Mouse (Mus musculus) brain, embryonic 14.5 days (tissue): ENCODE data around the gene Henmt1. TPM values are rescaled to one million over a fixed set of nuclear protein-coding genes. Genes with fewer than 3 reads are reported as not detected.
A peak's percentile ranks its signal among the peaks of the same experiment; 100 is the strongest.

Experiments used
- DNase-seq: peaks from one replicate; pipeline ENCODE4 v3.0.0-alpha.2; 2011; ENCODE audit warnings: low read depth
- CTCF ChIP-seq: fragments of 200-500 bp; IDR thresholded peaks from 2 replicates; pipeline ENCODE4 v1.5.1; 2012; ENCODE audit warnings: inconsistent platforms, mild to moderate bottlenecking, moderate library complexity, borderline replicate concordance; ENCODE audit not compliant: insufficient read depth, insufficient read length; ENCODE audit errors: extremely low read depth
- POLR2A ChIP-seq: fragments of 200-500 bp; IDR thresholded peaks from 2 replicates; pipeline ENCODE4 v1.6.1; 2012; ENCODE audit warnings: mild to moderate bottlenecking, inconsistent platforms, borderline replicate concordance; ENCODE audit not compliant: poor library complexity, insufficient read depth, insufficient read length, severe bottlenecking; ENCODE audit errors: extremely low read depth
- polyA plus RNA-seq: library from polyadenylated mRNA; depleted of rRNA; stranded (reverse); fragments of >200 nt; gene quantifications from 2 replicates; pipeline ENCODE4 v1.2.3, GENCODE M21; 2012; rRNA removed

The Henmt1 gene
- 1.2 and 1.5 TPM in 2 replicates for polyA plus RNA-seq

DNA sequence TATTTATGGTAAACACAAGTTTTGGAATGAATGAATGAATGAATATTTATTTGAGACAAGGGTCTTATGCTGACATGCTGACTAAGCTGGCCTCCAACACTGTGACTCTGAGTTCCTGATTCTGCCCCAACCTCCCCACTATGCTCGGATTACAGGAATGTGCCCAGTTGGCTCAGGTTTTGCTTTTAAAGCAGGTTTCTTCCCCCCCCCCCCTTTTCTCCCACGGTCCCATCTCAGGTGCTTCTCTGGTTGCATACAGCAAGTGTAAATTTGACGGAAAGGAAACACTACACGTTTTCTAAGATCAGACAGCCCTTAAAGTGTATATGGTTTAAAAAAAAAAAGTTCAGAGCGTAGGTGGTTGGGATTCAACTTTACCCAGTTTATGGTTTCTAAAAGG lies at the start of gene Henmt1:
Gene Henmt1, plus strand, starts transcription at position 301 of the 400 bp plus-strand sequence.
- DNase-seq, result no peak
- TF ChIP-seq CTCF (no peak), POLR2A (no peak)

DNA sequence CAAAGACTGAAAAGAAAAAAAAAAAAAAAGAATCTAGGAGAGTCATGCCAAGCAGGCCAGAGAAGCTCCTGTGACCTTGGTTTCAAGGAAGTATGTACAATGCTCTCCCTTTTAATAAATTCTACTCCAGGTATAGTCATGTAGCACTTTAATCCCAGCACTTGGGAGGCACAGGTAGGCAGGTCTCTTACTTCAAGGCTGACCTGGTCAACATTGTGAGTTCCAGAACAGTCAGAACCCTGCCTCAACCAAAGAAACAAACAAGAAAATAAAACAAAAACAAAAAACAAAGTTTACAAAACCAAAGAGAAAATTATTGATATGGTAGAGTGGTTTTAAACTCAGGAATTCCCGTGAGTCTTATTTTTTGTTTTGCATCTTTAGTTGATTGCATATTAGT lies 49.8 kb upstream of the Henmt1 start, which contains the start of gene Fndc7:
Gene Fndc7, minus strand, starts transcription at position 101 of the 400 bp plus-strand sequence.
- no peak for DNase-seq
- TF ChIP-seq POLR2A (no peak), CTCF (no peak)

DNA sequence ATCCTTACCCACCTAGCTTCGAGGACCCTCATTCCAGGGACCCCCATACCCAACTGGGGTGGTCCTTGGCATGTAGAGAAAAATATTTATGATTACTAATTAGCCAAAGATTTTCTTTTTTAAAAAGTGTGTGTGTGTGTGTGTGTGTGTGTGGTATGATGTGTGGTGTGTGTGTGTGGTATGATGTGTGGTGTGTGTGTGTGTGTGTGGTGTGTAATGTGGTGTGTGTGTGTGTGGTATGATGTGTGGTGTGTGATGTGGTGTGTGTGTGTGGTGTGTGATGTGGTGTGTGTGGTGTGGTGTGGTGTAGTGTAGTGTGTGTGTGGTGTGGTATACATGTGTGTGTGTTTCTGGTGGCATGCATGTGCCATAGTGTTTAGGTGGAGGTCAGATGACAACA lies 47.6 kb upstream of the Henmt1 start:
- no peak for DNase-seq
- TF ChIP-seq POLR2A (no peak), CTCF (no peak)

DNA sequence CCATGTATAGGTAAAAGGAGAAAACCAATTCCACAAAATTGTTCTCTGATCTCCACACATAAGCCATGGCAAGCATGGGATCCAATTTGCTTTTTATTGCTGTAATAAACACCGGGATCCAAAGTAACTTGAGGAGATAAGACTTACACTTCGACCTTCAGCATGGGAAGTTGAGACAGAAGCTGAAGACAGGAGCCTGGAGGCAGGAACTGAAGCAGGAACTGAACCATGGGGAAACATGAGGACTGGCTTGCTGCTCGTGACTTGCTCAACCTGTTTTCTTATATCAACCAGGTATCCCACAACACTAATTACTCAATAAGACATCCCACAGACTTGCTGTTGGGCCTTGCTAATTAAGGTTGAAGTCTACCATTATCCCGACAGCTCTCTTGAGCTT lies 46.8 kb upstream of the Henmt1 start:
- TF ChIP-seq POLR2A (no peak), CTCF (no peak)

DNA sequence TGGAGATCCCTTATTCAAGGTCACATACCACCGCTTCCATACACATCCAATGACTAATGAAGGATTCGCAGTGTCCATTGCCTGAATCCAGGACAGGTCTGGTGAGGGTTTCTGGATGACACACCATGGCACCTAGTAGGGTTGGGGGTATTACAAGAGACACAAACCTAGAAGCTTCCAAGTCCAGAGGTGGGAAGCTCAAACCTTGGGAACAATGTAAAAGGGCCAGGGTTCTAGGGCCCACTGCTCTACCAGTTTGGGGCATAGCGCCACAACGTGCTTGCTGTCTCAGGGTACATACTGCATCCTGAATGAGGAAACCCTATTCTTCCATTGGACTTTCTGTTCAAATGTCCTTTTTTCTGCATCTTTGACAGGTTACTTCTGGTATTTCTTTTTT lies 41.0 kb upstream of the Henmt1 start:
- TF ChIP-seq CTCF (no peak), POLR2A (no peak)
- DNase-seq, result no peak

More for the DNA sequence above, 46.8 kb upstream of the Henmt1 start:
- no peak for DNase-seq

DNA sequence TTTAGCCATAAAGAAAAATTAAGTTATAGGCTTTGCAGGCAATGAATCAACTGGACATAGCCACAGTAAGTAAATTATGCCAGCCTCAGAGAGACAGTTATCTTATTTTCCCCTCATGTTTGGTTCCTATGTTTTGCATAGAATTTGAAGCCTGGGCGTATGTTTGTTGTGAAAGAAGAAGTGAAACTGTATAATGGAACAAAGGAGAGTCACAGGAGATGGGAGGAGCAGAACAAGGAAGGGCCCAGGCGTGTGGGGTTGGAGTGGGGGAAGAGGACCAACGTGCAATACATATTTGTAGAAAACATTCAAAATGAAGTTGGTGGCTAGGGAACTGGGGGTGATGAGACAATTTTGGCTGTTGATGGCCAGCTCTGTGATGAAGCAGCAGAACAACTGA lies 39.5 kb upstream of the Henmt1 start:
- no peak for TF ChIP-seq CTCF
- no peak for TF ChIP-seq POLR2A
- DNase-seq, result no peak

DNA sequence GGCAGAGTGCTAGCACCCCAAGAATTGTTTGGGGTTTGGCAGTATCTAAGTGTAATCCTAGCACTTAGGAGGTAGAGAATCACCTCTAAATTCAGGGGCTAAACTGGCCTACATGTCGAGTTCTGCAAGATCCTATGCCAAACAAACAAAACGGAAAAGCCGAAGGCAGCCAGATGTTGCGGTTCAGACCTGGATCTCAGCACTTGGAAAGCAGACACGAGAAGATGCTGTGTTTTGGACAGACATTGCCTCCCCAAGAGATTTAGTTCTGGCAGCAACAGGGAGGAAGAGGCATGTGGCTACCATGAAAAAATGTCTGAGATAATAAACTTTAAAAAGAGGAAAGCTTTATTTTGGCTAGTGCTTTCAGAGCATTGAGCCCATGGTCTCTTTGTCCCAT lies 39.0 kb upstream of the Henmt1 start:
- DNase-seq, result no peak
- no peak for TF ChIP-seq CTCF

DNA sequence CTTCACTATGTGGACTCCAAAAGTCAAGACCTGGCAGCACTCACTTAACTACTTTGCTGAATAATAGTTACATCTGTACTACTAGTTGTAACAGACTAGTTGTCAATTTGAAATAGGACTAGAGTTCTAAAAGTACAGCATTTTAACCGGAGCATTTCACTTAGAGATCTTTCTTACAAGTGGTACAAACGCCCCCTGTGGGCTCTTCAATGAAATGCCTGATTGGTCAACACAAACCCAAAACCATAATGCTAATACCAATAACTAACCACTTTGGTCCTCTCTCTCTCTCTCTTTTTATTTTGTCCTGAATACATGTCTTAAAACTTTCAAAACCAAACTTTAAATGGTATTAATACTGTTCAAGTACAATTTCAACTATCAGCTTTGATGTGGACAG lies 37.6 kb upstream of the Henmt1 start:
- TF ChIP-seq CTCF (no peak), POLR2A (no peak)
- DNase-seq, result peak; percentile 17

DNA sequence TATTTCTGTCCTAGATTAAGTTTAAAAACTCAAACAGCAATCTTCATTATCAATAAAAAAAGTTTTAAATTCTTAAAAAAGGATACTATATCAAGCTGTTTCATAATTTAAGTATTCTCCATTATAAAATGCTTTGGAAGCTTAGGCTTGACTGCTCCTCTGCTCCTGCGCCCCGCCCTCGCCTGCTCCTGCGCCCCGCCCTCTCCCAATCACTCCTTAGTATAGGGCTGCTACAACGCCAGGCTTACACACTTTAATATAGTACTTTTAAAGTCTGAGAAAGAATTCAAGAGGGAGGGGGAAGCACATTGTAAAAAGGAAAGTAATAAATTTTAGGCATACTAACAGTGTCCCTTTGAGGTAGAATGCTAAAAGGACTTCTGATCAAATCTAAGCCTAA lies 36.7 kb upstream of the Henmt1 start:
- DNase-seq, result no peak
- no peak for TF ChIP-seq POLR2A
- TF ChIP-seq CTCF, result no peak

DNA sequence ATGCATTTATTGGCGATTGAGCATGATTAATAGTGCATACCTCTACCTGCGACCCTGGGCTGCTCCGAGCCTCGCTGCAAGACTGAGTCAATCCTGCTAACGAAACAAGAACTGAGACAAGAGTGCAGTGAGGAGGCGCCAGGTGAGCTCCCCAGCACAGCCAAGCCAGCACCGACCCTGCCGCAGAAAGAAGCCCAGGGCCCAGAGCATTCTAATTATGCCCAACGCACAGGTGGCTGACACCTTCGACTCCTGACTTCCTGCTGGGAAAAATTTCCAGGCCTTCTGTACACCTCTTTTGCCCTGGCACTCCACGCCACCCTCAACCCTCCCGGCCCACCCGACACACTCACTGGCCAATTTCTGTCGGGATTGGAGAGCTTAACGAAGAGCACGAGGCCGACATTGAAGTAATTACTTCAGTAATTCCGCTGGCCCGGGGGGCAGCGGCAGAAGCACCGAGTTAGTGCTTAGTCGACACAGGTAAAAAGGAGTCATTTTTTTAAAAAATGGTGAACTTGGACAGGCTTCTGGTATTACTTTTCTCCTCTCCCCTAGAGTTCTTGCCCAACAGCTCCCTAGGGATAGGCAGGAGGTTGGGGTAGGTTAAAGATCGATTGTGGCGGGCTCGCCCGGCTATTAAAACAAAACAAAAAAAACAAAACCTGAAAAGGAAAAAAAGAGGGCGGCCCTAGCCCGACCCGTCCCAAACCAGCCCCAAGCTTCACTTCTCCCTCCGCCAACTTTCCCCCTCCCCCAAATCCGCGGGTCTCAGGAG lies 29.2 kb upstream of the Henmt1 start:
- peak; percentile 31 for DNase-seq
- TF ChIP-seq CTCF (no peak), POLR2A (no peak)

DNA sequence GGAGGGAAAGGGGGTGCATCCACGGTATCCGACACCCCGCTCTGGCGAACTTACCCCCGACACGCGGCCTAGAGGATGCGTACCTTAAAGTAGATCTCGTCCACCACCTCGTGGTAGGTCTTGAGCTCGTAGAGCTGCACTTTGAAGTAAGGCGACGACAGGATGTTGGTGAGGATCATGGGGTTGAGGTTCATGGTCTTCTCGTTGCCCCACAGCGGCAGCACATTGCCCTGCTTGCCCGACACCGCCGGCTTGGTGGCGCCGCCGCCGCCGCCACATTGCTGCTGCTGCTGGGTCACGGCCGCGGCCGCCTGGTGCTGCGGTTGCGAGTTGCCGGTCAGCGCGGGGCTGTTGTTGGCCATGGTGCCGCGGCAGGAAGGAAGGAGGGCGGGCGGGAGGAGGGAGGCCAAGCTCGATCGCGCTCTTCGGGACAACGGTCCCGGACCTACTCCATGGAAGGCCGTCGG lies 28.6 kb upstream of the Henmt1 start:
- peak; percentile 86 for DNase-seq
- no peak for TF ChIP-seq POLR2A
- peak; percentile 26; the same call in 1 of the 2 replicates for TF ChIP-seq CTCF

DNA sequence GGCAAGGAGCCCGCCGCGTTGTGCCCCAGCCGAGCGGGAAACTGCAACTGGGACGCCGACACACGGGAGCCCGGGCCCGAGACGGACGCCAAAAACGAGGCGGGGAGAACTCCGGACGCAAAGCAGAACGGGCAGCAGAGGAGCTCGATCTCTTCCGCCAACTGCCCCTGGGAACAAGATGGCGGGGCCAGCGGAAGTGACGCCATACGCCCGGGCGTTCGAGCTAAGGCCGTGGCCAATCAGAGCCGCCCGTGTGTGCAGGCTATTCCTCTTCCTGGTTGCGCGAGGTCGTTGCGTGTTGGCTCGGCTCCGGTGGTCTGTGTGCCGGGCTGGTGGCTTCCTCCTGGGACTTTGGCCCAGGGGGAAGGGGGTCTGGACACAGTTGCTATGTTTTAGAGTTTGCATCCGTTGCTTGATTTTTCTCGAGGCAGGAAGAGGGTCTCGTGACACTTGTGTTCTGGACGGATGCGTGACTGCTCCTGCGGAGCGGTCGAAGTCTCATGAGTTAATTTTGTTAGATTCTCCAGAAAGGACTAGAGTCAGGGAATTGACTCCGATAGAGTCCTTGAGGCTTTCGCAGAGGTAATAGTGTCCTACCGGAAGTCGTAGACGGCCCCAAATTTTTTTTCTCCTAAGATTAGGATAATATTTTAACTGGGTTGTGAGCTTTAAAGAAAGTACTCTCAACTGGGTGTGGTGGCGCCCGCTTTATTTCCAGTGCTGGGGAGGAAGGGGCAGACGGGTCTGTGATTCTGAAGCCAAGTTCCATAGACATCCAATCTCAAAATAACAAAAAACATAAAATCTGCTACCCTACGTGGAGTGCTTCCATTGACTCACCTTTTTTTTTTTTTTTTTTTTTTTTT lies 27.9 kb upstream of the Henmt1 start, which contains the start of gene Prpf38b:
Gene Prpf38b, minus strand, starts transcription at position 180 of the 866 bp plus-strand sequence.
- no peak for TF ChIP-seq CTCF
- peak; percentile 57; the same call in 1 of the 2 replicates for TF ChIP-seq POLR2A
- DNase-seq, result peak; percentile 99

DNA sequence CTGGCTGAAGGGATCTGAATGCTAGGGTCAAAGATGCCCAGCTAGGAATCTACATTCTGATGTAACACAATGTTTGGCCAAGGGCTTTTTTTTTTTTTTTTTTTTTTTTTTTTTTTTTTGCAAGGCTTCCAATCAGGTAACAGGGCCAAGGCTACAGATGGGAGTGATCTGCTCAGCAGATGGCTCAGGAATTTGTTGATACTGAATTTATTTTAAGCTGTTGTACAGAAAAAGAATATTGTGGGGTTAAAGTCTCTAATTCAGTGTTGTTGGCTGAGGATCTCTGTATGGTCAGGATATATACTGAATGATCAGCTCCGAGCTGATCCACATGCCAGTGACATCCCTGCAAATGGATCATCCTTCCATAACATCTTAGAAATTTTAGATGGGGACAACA lies 23.7 kb upstream of the Henmt1 start:
- TF ChIP-seq POLR2A (no peak), CTCF (no peak)
- DNase-seq, result peak; percentile 43
